Mouse (Mus musculus): ENCODE measurements around the gene M1ap.

The M1ap gene

GRCm38 (mm10) chr6:83014482-83015466, 68.1 kb downstream of the M1ap start:
- TF ChIP-seq GATA4 (IDR thresholded peaks at IDR 0.05; ENCODE audit: insufficient replicate concordance, low read length) = no peak

- TF ChIP-seq GATA4 (IDR thresholded peaks at IDR 0.05; ENCODE audit: insufficient replicate concordance, low read length) = no peak
Observed at GRCm38 (mm10) chr6:83015749-83016148, 69.0 kb downstream of the M1ap start.

GRCm38 (mm10) chr6:83017190-83017589, 70.5 kb downstream of the M1ap start:
- TF ChIP-seq GATA4 (IDR thresholded peaks at IDR 0.05; ENCODE audit: insufficient replicate concordance, low read length) = no peak

- TF ChIP-seq GATA4 (IDR thresholded peaks at IDR 0.05; ENCODE audit: insufficient replicate concordance, low read length) = no peak
Observed at GRCm38 (mm10) chr6:83019044-83019443, 72.3 kb downstream of the M1ap start.

GRCm38 (mm10) chr6:83020121-83020520, 73.4 kb downstream of the M1ap start:
- no peak for TF ChIP-seq GATA4 (IDR thresholded peaks at IDR 0.05; ENCODE audit: insufficient replicate concordance, low read length)

GRCm38 (mm10) chr6:83020836-83021593, 74.3 kb downstream of the M1ap start:
- no peak for TF ChIP-seq GATA4 (IDR thresholded peaks at IDR 0.05; ENCODE audit: insufficient replicate concordance, low read length)

- no peak for TF ChIP-seq GATA4 (IDR thresholded peaks at IDR 0.05; ENCODE audit: insufficient replicate concordance, low read length)
Observed at GRCm38 (mm10) chr6:83023008-83023407, 76.3 kb downstream of the M1ap start.

- no peak for TF ChIP-seq GATA4 (IDR thresholded peaks at IDR 0.05; ENCODE audit: insufficient replicate concordance, low read length)
Observed at GRCm38 (mm10) chr6:83023786-83024185, 77.1 kb downstream of the M1ap start.

GRCm38 (mm10) chr6:83024421-83024820, 77.7 kb downstream of the M1ap start:
- no peak for TF ChIP-seq GATA4 (IDR thresholded peaks at IDR 0.05; ENCODE audit: insufficient replicate concordance, low read length)

GRCm38 (mm10) chr6:83025221-83025620, 78.5 kb downstream of the M1ap start:
- TF ChIP-seq GATA4 (IDR thresholded peaks at IDR 0.05; ENCODE audit: insufficient replicate concordance, low read length) = no peak

- no peak for TF ChIP-seq GATA4 (IDR thresholded peaks at IDR 0.05; ENCODE audit: insufficient replicate concordance, low read length)
Observed at GRCm38 (mm10) chr6:83027293-83027692, 80.6 kb downstream of the M1ap start.

- no peak for TF ChIP-seq GATA4 (IDR thresholded peaks at IDR 0.05; ENCODE audit: insufficient replicate concordance, low read length)
Observed at GRCm38 (mm10) chr6:83027706-83028105, 81.0 kb downstream of the M1ap start.

- TF ChIP-seq GATA4 (IDR thresholded peaks at IDR 0.05; ENCODE audit: insufficient replicate concordance, low read length) = no peak
Observed at GRCm38 (mm10) chr6:83029777-83030176, 83.1 kb downstream of the M1ap start.

- no peak for TF ChIP-seq GATA4 (IDR thresholded peaks at IDR 0.05; ENCODE audit: insufficient replicate concordance, low read length)
Observed at GRCm38 (mm10) chr6:83031111-83031510, 84.4 kb downstream of the M1ap start.

- TF ChIP-seq GATA4 (IDR thresholded peaks at IDR 0.05; ENCODE audit: insufficient replicate concordance, low read length) = no peak
Observed at GRCm38 (mm10) chr6:83031921-83032590, 85.4 kb downstream of the M1ap start.

Data from liver, adult (tissue).